Mouse (Mus musculus) limb, embryonic 12.5 days (tissue): ENCODE results near the gene Diaph3. TPM values are rescaled to one million over a fixed set of nuclear protein-coding genes. Genes with fewer than 3 reads are reported as not detected.

Experiments
- ATAC-seq: fragments of 200-750 bp; cut with Nextera tagmentation; 2 replicates; pipeline ENCODE4 v1.8.0; 2017; ENCODE audit warnings: low read depth, moderate TSS enrichment; ENCODE audit not compliant: insufficient number of reproducible peaks, insufficient read depth, low FRiP score, low TSS enrichment
- H3K27ac ChIP-seq: fragments of 300-500 bp; sonication (generic); 2 replicates; pipeline ENCODE4 v1.5.1; 2016; ENCODE audit warnings: mild to moderate bottlenecking, moderate library complexity
- H3K27me3 ChIP-seq: fragments of 300-500 bp; sonication (generic); 2 replicates; pipeline ENCODE4 v1.6.1; 2016; ENCODE audit warnings: mild to moderate bottlenecking, moderate library complexity
- H3K36me3 ChIP-seq: fragments of 300-500 bp; sonication (generic); 2 replicates; pipeline ENCODE4 v1.6.1; 2016; ENCODE audit warnings: mild to moderate bottlenecking, moderate library complexity
- H3K4me1 ChIP-seq: fragments of 300-500 bp; sonication (generic); replicated peaks from 2 replicates; pipeline ENCODE4 v1.6.1; 2016
- H3K4me2 ChIP-seq: fragments of 300-500 bp; sonication (generic); 2 replicates; pipeline ENCODE4 v1.6.1; 2016; ENCODE audit warnings: mild to moderate bottlenecking, moderate library complexity
- H3K4me3 ChIP-seq: fragments of 300-500 bp; sonication (generic); replicated peaks from 2 replicates; pipeline ENCODE4 v1.5.1; 2016; ENCODE audit warnings: mild to moderate bottlenecking
- H3K9ac ChIP-seq: fragments of 300-500 bp; sonication (generic); replicated peaks from 2 replicates; pipeline ENCODE4 v1.6.1; 2016; ENCODE audit warnings: mild to moderate bottlenecking, moderate library complexity
- H3K9me3 ChIP-seq: fragments of 300-500 bp; sonication (generic); 2 replicates; pipeline ENCODE4 v1.6.1; 2016; ENCODE audit warnings: mild to moderate bottlenecking, moderate library complexity
- WGBS: fragments of 180-500 bp; shearing (Covaris S2); methylation state at CpG from one replicate; pipeline ENCODE4 v1.1.7; 2016; 5-methylcytosine and 5-hydroxymethylcytosine counted together
- polyA plus RNA-seq: library from polyadenylated mRNA; unstranded; fragments of >200 nt; fragmentation: Nextera tagmentation; extraction: Ambion mirVana; gene quantifications from 2 replicates; pipeline ENCODE4 v1.2.1, GENCODE M21; 2016

The Diaph3 gene
- polyA plus RNA-seq, 1 experiment from 2014 or later, result 10.7 TPM

DNA sequence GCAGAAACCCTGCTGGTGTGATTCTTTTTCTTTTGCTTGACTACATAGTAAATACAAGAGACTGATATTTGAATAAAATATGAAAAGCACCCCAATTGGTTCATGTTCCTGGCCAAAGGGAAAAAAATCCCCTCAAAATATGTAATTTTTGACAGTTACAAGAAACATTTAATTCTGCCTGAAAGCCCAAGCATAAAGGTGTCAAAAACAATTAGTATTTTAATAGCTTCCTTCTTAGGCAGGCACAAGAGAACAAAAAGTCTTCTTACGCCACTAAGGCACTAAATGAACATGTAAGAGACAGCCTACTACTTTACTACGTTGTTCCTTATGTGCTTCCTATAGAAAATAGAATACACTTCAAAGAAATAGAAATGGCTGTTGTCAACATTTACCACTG lies 376.7 kb downstream of the Diaph3 start:
- H3K4me2 ChIP-seq, result no peak overlapping the region
- no peak overlapping the region for H3K4me3 ChIP-seq
- H3K27ac ChIP-seq, result no peak overlapping the region
- no peaks in the 10 kb centered on the region for H3K9me3 ChIP-seq
- H3K36me3 ChIP-seq, result no peaks in the 10 kb centered on the region
- H3K9ac ChIP-seq, result no peak overlapping the region
- 62% methylated on average over 2 of the region's 2 CpGs for WGBS
- ATAC-seq, result no peak
- H3K27me3 ChIP-seq, result no peaks in the 10 kb centered on the region
- no peaks in the 10 kb centered on the region for H3K4me1 ChIP-seq

DNA sequence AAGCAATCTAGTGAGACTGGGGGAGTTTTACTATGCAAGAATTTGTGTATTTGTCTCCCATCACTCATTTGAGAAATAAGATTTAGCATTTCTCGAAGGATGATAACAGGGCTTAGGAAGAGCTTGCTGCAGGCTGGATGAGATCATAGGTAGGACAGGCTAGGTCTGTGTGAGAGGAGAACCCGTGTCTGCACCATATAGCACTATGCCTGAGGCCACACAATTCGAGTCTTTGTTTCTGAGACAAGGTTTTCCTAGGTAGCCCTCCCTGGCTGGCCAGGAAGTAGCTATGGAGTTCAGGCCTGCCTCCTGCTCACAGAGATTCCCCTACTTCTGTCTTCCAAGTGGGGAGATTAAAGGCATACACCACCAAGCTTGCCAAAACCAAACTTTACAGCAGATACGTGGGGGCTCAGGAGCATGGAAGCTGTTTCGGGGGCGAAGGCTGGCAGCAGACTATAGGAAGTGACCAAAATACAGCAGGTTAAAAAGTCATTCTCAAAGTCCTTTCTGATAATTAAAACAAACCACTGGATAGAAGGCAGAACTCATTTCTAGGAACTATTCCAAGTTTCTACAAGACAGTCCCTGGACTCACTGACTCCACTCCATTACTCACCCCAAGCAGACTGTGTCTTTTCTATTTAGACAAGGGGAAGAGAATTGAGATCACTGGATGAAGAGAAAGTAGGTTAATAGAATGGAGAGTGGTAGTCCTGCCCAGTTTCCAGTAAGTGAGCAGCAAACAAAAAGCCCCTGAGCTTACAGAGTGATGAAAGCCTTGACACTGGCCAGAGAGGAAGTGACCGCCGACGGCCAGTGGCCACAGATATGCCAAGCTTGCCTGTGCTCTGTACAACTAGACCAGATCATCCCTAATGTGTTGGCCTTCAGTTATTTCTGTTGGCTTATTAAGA lies 383.2 kb downstream of the Diaph3 start:
- Histone ChIP-seq H3K4me3 (no peak overlapping the region), H3K9me3 (no peaks in the 10 kb centered on the region), H3K9ac (no peak overlapping the region), H3K4me1 (no peaks in the 10 kb centered on the region), H3K4me2 (no peak overlapping the region), H3K27ac (no peak overlapping the region), H3K27me3 (no peaks in the 10 kb centered on the region), H3K36me3 (no peaks in the 10 kb centered on the region)
- no peak for ATAC-seq
- 85% methylated on average over 9 of the region's 9 CpGs for WGBS

DNA sequence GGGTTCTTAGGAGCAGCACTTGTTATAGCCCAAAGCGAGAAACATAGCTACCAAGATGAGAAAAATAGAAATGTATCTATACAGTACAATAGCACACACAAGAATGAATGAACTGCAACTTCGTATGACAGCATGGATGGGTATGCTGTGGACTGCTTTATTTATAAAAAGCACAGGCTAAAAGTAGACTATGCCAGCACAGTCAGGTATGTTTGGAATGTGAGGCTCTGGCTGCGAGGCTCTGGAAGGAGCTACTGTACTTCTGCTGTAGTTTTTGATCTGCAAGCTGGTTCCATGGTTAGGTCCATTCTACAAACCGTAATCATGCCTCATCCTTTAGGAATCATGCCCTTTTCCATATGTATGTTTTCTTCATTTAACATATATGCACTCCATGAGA lies 383.9 kb downstream of the Diaph3 start:
- no peaks in the 10 kb centered on the region for H3K36me3 ChIP-seq
- no peak overlapping the region for H3K4me2 ChIP-seq
- no peaks in the 10 kb centered on the region for H3K4me1 ChIP-seq
- H3K9me3 ChIP-seq, result no peaks in the 10 kb centered on the region
- no peak overlapping the region for H3K9ac ChIP-seq
- 76% methylated on average over 4 of the region's 4 CpGs for WGBS
- H3K27me3 ChIP-seq, result no peaks in the 10 kb centered on the region
- no peak overlapping the region for H3K27ac ChIP-seq
- H3K4me3 ChIP-seq, result no peak overlapping the region
- ATAC-seq, result no peak

DNA sequence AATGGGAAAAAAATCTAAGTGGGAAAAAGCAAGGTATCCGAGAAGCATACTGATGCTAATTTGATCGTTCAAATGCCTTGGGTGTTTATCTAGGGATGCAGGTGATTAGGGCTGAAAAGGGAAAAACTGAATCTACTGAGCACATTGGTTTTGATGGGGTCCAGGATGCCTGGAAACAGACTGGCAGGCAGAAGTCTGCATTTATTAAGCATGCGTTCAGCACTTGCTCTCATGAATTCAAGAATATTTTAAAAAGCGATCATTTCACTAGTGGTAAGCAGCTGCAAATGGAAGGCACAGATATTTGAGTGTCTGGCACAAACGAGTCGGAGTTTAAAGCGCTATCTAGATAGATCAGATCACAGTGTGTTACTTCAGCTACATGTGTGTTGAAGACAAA lies 390.7 kb downstream of the Diaph3 start:
- WGBS, result 85% methylated on average over 7 of the region's 7 CpGs
- Histone ChIP-seq H3K4me2 (no peak overlapping the region), H3K27ac (no peak overlapping the region)

DNA sequence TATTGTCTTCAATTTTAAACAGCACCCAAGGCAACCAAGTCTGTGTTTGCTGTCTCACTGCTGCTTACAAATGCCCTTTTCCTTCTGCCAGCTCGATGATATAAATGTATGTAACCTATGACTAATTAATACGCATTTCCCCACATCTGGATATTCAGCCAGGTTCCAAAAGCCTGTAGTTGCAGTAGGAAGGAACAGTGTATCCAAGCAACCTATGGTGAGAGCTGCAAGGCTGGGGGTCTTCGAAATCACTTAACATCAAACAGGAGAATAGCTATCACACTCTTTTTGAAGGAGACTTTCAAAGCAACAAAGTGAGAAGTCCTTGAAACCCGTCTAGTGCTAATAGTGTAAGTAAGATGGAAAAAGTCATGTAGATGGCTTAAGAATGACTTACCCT lies 391.6 kb downstream of the Diaph3 start:
- no peak for ATAC-seq
- Histone ChIP-seq H3K27ac (no peak overlapping the region), H3K27me3 (no peaks in the 10 kb centered on the region), H3K4me3 (no peak overlapping the region), H3K36me3 (no peaks in the 10 kb centered on the region), H3K9me3 (no peaks in the 10 kb centered on the region), H3K9ac (no peak overlapping the region), H3K4me2 (no peak overlapping the region), H3K4me1 (peaks cover 16% of the 10 kb centered on the region)
- 73% methylated on average over 4 of the region's 4 CpGs for WGBS

More for the DNA sequence above, 390.7 kb downstream of the Diaph3 start:
- ATAC-seq, result no peak
- Histone ChIP-seq H3K9ac (no peak overlapping the region), H3K4me3 (no peak overlapping the region), H3K27me3 (no peaks in the 10 kb centered on the region), H3K4me1 (peaks cover 16% of the 10 kb centered on the region), H3K9me3 (no peaks in the 10 kb centered on the region), H3K36me3 (no peaks in the 10 kb centered on the region)

DNA sequence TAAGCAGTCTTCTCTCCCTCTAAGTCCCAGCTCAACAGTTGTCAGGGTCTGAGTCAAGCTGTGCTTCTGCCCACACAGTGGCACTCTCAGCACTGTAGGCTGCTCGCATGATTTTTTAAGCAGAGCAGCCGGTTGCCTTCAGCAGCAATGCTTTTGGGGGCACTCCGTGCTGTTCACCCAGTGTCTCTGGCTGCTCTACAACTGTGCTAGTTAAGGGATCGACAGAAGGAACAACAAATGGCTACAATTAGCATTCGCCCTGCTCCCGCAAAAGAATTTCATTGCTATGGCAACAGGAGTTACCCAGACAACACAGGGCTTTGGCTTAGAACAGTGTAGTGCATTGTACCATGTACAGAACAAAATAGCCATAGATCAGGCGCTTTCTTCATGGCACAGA lies 392.2 kb downstream of the Diaph3 start:
- peak; percentile 91 for ATAC-seq
- Histone ChIP-seq H3K27me3 (no peaks in the 10 kb centered on the region), H3K9ac (no peak overlapping the region), H3K36me3 (no peaks in the 10 kb centered on the region), H3K4me1 (peaks cover 16% of the 10 kb centered on the region), H3K4me3 (0 out of 2 replicates have a peak overlapping the region, but pooled peaks have one; percentile 0), H3K27ac (peak overlapping the region; percentile 36; the same call in 1 of the 2 replicates), H3K4me2 (peak overlapping the region; percentile 21), H3K9me3 (no peaks in the 10 kb centered on the region)
- 21% methylated on average over 7 of the region's 7 CpGs for WGBS

DNA sequence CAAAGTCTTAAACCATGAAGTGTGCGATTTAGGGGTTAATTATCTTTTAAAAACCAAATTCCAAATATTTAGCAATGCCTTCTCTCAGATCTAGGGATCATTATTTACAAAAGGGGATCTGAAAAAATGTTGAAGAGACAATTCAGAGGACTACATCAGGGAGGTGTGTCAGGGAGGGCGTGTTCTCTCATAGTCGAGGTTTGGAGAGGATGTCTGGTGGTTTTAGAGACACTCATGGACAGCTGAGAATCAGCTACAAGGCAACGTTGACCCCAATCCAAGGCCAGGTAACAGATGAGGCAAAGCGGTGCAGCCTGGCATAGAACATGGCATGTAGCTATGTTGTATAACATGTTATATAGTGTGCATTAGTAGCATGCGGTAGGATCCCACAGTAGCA lies 396.5 kb downstream of the Diaph3 start:
- Histone ChIP-seq H3K4me3 (no peak overlapping the region), H3K9me3 (no peaks in the 10 kb centered on the region), H3K4me2 (no peak overlapping the region), H3K4me1 (peaks cover 10% of the 10 kb centered on the region), H3K27ac (no peak overlapping the region), H3K36me3 (no peaks in the 10 kb centered on the region), H3K9ac (no peak overlapping the region), H3K27me3 (no peaks in the 10 kb centered on the region)
- no peak for ATAC-seq
- WGBS, result 92% methylated on average over 6 of the region's 6 CpGs

DNA sequence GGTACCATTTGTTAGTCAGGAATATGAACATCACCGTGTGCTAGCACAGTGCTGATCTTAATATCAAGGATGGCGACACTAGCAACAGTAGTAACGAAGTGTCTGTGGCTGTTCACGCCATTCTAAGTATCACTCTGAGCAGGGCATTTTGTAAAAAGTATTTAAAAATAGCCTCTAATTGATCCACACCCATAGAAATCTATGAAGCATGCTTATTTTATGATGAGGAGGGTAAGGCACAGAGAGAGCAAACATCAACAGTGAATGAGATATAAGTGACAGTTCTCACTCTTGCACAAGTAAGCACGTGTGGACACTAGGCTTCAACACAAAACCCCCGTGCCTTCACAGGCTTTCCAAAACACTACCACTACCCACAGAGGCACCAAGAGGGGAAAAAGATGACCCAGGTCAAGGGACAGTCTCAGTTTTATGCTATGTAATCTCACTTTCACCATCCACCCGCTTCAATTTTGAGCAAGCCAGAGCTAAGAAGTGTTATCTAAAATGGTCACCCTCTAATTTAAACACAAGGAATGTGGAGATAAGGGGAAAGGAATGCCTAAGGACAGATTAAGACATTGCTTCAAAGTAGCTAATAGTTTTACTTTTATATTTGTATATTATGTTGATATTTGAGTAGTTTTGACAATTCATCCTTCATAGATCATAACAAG lies 399.0 kb downstream of the Diaph3 start:
- Histone ChIP-seq H3K9ac (no peak overlapping the region), H3K27me3 (no peaks in the 10 kb centered on the region), H3K9me3 (no peaks in the 10 kb centered on the region), H3K4me3 (no peak overlapping the region), H3K36me3 (no peaks in the 10 kb centered on the region), H3K4me1 (no peaks in the 10 kb centered on the region), H3K27ac (no peak overlapping the region), H3K4me2 (no peak overlapping the region)
- ATAC-seq, result no peak
- WGBS, result 90% methylated on average over 7 of the region's 7 CpGs

DNA sequence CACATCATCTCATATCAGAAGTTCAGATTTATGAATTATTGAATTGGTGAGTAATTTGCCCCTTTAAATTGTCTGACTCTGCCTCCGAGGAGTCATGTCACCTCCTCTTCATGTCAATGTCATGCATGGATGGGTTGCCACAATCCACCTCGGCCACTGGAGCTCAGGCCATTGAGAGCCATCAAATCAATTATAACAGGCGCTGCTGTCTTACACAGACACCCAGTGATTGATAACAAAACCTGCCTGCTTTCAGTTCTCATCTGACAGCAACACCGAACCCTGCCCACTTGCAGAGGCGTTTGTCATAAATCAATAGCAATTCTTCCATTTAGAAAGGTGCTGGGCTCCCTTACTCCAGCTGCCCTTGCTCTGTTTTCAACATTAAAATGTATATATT lies 402.1 kb downstream of the Diaph3 start:
- Histone ChIP-seq H3K9me3 (no peaks in the 10 kb centered on the region), H3K36me3 (no peaks in the 10 kb centered on the region), H3K4me2 (no peak overlapping the region), H3K27ac (no peak overlapping the region), H3K4me1 (no peaks in the 10 kb centered on the region), H3K27me3 (no peaks in the 10 kb centered on the region), H3K4me3 (no peak overlapping the region), H3K9ac (no peak overlapping the region)
- 65% methylated on average over 5 of the region's 5 CpGs for WGBS
- no peak for ATAC-seq

DNA sequence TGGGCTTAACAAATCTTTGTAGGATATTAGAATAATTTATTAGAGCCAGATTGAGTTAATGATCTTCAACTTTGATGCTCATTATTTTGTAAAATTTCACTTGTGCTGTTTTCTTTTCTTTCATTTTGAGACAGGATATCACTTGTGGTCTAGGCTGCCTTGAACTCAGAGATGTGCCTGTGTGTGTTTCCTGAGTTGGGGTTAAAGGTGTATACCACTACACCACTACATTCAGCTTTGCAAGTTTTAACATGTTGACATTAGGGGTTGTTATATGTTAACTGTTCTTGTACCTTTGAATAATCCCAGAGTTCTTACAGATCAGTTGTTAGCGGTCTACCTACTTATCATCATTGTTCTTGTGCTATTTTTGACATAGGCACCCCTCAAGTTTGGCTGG lies 404.4 kb downstream of the Diaph3 start:
- Histone ChIP-seq H3K4me3 (no peak overlapping the region), H3K9me3 (no peaks in the 10 kb centered on the region), H3K27ac (no peak overlapping the region), H3K36me3 (no peaks in the 10 kb centered on the region), H3K27me3 (no peaks in the 10 kb centered on the region), H3K4me2 (no peak overlapping the region), H3K9ac (no peak overlapping the region), H3K4me1 (no peaks in the 10 kb centered on the region)
- ATAC-seq, result no peak
- 97% methylated on average over 1 of the region's 1 CpGs for WGBS

DNA sequence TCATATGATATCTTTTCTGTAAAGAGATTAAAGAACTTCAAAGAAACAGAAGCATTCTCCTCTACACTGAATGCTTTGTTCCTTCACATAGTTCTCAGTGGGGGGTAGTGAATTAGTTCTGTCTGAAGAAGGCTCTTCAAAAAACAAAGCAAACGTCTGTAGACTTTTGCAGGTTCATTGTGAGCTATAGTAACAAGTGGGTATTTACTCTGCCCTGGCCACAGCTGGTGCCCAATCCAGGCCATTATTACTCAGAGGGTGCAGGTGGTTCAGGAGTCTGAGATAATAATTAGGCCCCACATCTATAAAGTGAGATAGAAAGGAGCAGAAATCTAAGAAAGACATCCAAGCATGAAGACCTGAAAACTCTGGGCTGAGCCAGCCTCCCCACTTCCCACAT lies 409.7 kb downstream of the Diaph3 start:
- 23% methylated on average over 1 of the region's 1 CpGs for WGBS
- 0 out of 2 replicates have a peak, but pooled peaks cover 3% of the 10 kb centered on the region for H3K4me1 ChIP-seq
- ATAC-seq, result no peak
- H3K36me3 ChIP-seq, result no peaks in the 10 kb centered on the region
- no peaks in the 10 kb centered on the region for H3K27me3 ChIP-seq
- no peak overlapping the region for H3K4me2 ChIP-seq
- no peak overlapping the region for H3K9ac ChIP-seq
- no peak overlapping the region for H3K27ac ChIP-seq
- H3K9me3 ChIP-seq, result no peaks in the 10 kb centered on the region
- H3K4me3 ChIP-seq, result no peak overlapping the region
